Mouse (Mus musculus): ENCODE data around the gene Washc4. TPM values are rescaled to one million over a fixed set of nuclear protein-coding genes. Genes with fewer than 3 reads are reported as not detected.

The Washc4 gene
- total and polyA plus RNA-seq, 3 experiments, result 16.3 to 31.8 (median 19.3) TPM

- no peaks in the 10 kb centered on the region for H3K79me2 ChIP-seq (replicated peaks; ENCODE audit: control insufficient read depth, extremely low read depth, insufficient read depth, poor library complexity, severe bottlenecking)
- in situ Hi-C loops (cut with MboI; ENCODE audit: low pct_ligation_motif_present, low pct_unique_long_range_greater_than_20kb, low sequenced_read_pairs), result no loop called here
- H3K27ac ChIP-seq (ENCODE audit: insufficient read depth, low read depth), result no peak overlapping the region
- dilution Hi-C loops (cut with MboI; ENCODE audit: extremely low pct_ligation_motif_present, extremely low pct_unique_long_range_greater_than_20kb, low sequenced_read_pairs), result no loop called here
- no peak for DNase-seq (ENCODE audit: extremely low read depth)
- H3K4me1 ChIP-seq (ENCODE audit: control insufficient read depth in 1 of 2, insufficient read depth in 2 of 2), result no peaks in the 10 kb centered on the region
- H3K9ac ChIP-seq (ENCODE audit: insufficient read depth, low read depth), result no peak overlapping the region
- no peak overlapping the region for H3K4me3 ChIP-seq (replicated peaks in 1 of 3; ENCODE audit: low read depth in 2 of 3, low read length in 2 of 3, poor library complexity in 1 of 3)
- no peak overlapping the region for H3K4me2 ChIP-seq (ENCODE audit: insufficient read depth, low read depth, poor library complexity, severe bottlenecking)
- H3K36me3 ChIP-seq (replicated peaks in 1 of 2; ENCODE audit: control insufficient read depth in 1 of 2, insufficient read depth in 1 of 2, low read length in 1 of 2), result peaks cover 48 to 89% of the 10 kb centered on the region in 2 experiments
- H3K9me3 ChIP-seq (replicated peaks; ENCODE audit: low read length), result no peaks in the 10 kb centered on the region
- H3K27me3 ChIP-seq (replicated peaks), result no peaks in the 10 kb centered on the region
- TF ChIP-seq TCF12 (IDR thresholded peaks at IDR 0.05; ENCODE audit: low read depth, low read length), result no peak
- no peak for TF ChIP-seq MAFK (IDR thresholded peaks at IDR 0.05; ENCODE audit: insufficient replicate concordance, low read length)
- TF ChIP-seq POLR2A (IDR thresholded peaks at IDR 0.05; ENCODE audit: low read depth, low read length), result no peak
- no peak for TF ChIP-seq ZMIZ1 (IDR thresholded peaks at IDR 0.05; ENCODE audit: low read depth, low read length)
- TF ChIP-seq ZC3H11A (IDR thresholded peaks at IDR 0.05; ENCODE audit: low read depth, low read length), result no peak
- no peak for TF ChIP-seq CHD1 (IDR thresholded peaks at IDR 0.05; ENCODE audit: low read depth, low read length)
- no peak for TF ChIP-seq ELF1 (IDR thresholded peaks at IDR 0.05; ENCODE audit: low read depth, low read length)
- TF ChIP-seq E2F4 (IDR thresholded peaks at IDR 0.05; ENCODE audit: insufficient replicate concordance, low read depth, low read length), result no peak
- TF ChIP-seq RAD21 (IDR thresholded peaks at IDR 0.05; ENCODE audit: low read depth, low read length), result no peak
- no peak for TF ChIP-seq ZNF384 (IDR thresholded peaks at IDR 0.05; ENCODE audit: low read depth, low read length)
- no peak for TF ChIP-seq CHD2 (IDR thresholded peaks at IDR 0.05; ENCODE audit: low read length)
- no peak for TF ChIP-seq PAX5 (IDR thresholded peaks at IDR 0.05; ENCODE audit: low read length)
Measured at GRCm38 (mm10) chr10:83608596-83608995, 65.0 kb downstream of the Washc4 start.

- H3K79me2 ChIP-seq (replicated peaks; ENCODE audit: control insufficient read depth, extremely low read depth, insufficient read depth, poor library complexity, severe bottlenecking), result no peaks in the 10 kb centered on the region
- peaks cover 43 to 92% of the 10 kb centered on the region in 2 experiments for H3K36me3 ChIP-seq (replicated peaks in 1 of 2; ENCODE audit: control insufficient read depth in 1 of 2, insufficient read depth in 1 of 2, low read length in 1 of 2)
- DNase-seq (ENCODE audit: extremely low read depth), result no peak
- dilution Hi-C loops (cut with MboI; ENCODE audit: extremely low pct_ligation_motif_present, extremely low pct_unique_long_range_greater_than_20kb, low sequenced_read_pairs), result no loop called here
- no peak overlapping the region for H3K4me3 ChIP-seq (replicated peaks in 1 of 3; ENCODE audit: low read depth in 2 of 3, low read length in 2 of 3, poor library complexity in 1 of 3)
- H3K9me3 ChIP-seq (replicated peaks; ENCODE audit: low read length), result no peaks in the 10 kb centered on the region
- H3K27ac ChIP-seq (ENCODE audit: insufficient read depth, low read depth), result no peak overlapping the region
- no peak overlapping the region for H3K4me2 ChIP-seq (ENCODE audit: insufficient read depth, low read depth, poor library complexity, severe bottlenecking)
- H3K4me1 ChIP-seq (ENCODE audit: control insufficient read depth in 1 of 2, insufficient read depth in 2 of 2), result no peaks in the 10 kb centered on the region
- no peak overlapping the region for H3K9ac ChIP-seq (ENCODE audit: insufficient read depth, low read depth)
- TF ChIP-seq MAZ (IDR thresholded peaks at IDR 0.05; ENCODE audit: low read depth, low read length), result no peak
- no peak for TF ChIP-seq CHD1 (IDR thresholded peaks at IDR 0.05; ENCODE audit: low read depth, low read length)
- no peak for TF ChIP-seq GABPA (IDR thresholded peaks at IDR 0.05; ENCODE audit: insufficient replicate concordance, low read depth, low read length)
- TF ChIP-seq MAFK (IDR thresholded peaks at IDR 0.05; ENCODE audit: insufficient replicate concordance, low read length), result no peak
- no peak for TF ChIP-seq JUN (IDR thresholded peaks at IDR 0.05; ENCODE audit: insufficient read depth, low read depth, low read length)
- no peak for TF ChIP-seq JUND (conservative IDR thresholded peaks at IDR 0.05; ENCODE audit: low read depth, low read length)
- H3K27me3 ChIP-seq (replicated peaks), result no peaks in the 10 kb centered on the region
- in situ Hi-C loops (cut with MboI; ENCODE audit: low pct_ligation_motif_present, low pct_unique_long_range_greater_than_20kb, low sequenced_read_pairs), result no loop called here
Measured at GRCm38 (mm10) chr10:83610518-83610917, 67.0 kb downstream of the Washc4 start.

Measured in CH12.LX (cell line).